Mouse (Mus musculus) small intestine, adult 2 months (tissue): Measurements from ENCODE around the gene Pih1d2.

Experiments
- CTCF ChIP-seq: fragments of 200-500 bp; IDR thresholded peaks from 2 replicates; pipeline ENCODE4 v1.5.1; 2012; ENCODE audit warnings: low read depth, mild to moderate bottlenecking, control low read depth, inconsistent platforms, low read length, moderate library complexity, mixed read lengths; ENCODE audit not compliant: insufficient replicate concordance, insufficient read length; ENCODE audit errors: extremely low read depth
- POLR2A ChIP-seq: fragments of 200-500 bp; IDR thresholded peaks from 2 replicates; pipeline ENCODE4 v1.6.1; 2012; ENCODE audit warnings: low read depth, mild to moderate bottlenecking, control low read depth, inconsistent platforms, low read length, moderate library complexity

DNA sequence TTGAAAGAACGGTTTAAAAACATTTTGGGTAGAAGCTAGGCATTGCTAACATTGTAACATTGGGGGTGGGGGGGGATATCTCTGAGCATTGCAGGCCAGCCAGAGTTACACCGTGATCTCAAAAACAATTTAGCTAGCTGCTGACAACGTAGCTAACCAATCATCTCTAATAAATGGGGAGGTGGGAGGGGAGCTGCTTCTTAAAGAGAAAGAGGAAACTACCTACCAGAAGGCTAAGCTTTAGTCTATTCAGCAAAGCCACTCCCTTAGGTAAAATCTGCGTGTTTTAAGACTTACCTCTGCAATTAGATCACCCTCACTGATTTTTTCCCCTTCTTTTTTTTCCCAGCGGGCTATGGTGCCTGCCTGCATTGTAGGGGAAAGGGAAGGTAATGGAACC, 41.3 kb downstream of the Pih1d2 start:
- TF ChIP-seq POLR2A, result no peak
- TF ChIP-seq CTCF, result no peak
